In the genomic region with DNA sequence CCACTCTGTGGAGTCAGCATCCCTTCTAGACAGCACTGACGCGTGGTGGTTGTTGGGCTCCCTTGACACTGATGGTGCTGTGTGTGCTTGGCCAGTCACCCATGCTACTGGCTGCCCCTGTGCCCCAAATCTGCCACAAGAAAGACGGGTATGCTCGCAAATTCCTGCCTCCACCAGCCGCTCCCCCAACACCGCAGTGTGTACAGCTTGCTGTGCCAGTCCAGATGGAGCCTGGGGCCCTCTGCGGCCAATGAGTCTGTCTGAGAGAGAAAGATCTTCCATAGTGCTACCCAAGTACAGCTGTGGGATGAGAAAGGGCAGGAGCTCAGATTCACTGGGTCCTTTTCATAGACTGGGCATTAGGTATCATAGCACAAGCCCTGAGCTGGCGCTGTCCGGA, we compare ENCODE assay signal across 12 mouse cellular contexts.
"Had no signal": no experiment of that assay in that cellular context is flagged by ENCODE, and none has a peak within 500 bp of the region (broad histone marks: within the 10 kb centered on the region; RNA-seq: fewer than 3 reads in every experiment).

No protein-coding gene starts in this region.

- H3K27ac ChIP-seq: layer of hippocampus, adult 2 months; limb, embryonic 10.5 days; liver, embryonic 15.5 days had no signal

- H3K36me3 ChIP-seq: limb, embryonic 10.5 days; liver, embryonic 15.5 days had no signal

- H3K4me2 ChIP-seq: liver, embryonic 11.5 days; liver, embryonic 15.5 days had no signal

- ATAC-seq: lung, postnatal 0 days had no signal

- DNase-seq: kidney, adult 11 months; kidney, postnatal 10 days; kidney, postnatal 4 days; lung, adult 2 months; lung, postnatal 36 days; right cerebral cortex, postnatal 25 days; thymus, postnatal 36 days had no signal

- H3K4me1 ChIP-seq: liver, embryonic 15.5 days had no signal

- H3K4me3 ChIP-seq: layer of hippocampus, adult 2 months; limb, embryonic 10.5 days; liver, embryonic 15.5 days had no signal

- H3K9me3 ChIP-seq: limb, embryonic 10.5 days; liver, embryonic 15.5 days had no signal

- H3K27me3 ChIP-seq: liver, embryonic 15.5 days had no signal

- H3K9ac ChIP-seq: liver, embryonic 15.5 days had no signal
